Mouse (Mus musculus): ENCODE measurements around the gene Pacs2. TPM values are rescaled to one million over a fixed set of nuclear protein-coding genes. Genes with fewer than 3 reads are reported as not detected.
A peak's percentile ranks its signal among the peaks of the same experiment; 100 is the strongest.

Pacs2 gene
- total RNA-seq, 2 experiments from 2014 or later = 81.4 to 82.4 TPM

DNA sequence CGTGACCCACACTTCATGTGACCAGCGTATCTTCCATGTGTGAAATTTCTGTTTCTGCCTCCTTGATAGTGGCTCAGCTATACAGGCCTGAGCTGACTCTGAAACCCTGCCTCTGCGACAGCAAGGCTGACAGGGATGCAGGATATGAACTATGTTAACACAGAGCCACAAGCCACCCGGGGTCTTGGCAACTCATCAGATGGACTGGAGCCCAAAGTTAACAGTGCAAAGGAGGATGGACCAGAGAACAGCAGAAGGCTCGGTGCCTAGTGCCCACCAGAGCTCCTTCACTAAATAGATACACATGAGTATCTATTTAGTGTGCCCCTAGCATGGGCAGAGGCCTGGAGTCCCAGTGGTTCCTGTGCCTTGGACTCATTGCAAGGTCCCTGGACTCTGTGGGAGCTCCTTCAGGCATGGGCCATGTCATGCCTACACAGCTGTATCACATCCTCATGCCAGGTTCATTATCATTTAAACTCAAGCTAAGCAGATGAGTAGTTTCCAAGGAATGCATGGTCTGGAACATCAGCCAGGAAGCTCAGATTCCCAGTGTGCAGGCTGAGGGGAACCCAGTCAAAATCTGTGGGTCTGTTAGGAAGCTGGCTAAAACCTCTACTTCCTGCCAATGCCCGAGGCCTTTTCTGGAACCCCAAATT, 2.5 kb upstream of the Pacs2 start:
- no peak for DNase-seq (ENCODE audit: low spot score in 2 of 2)

DNA sequence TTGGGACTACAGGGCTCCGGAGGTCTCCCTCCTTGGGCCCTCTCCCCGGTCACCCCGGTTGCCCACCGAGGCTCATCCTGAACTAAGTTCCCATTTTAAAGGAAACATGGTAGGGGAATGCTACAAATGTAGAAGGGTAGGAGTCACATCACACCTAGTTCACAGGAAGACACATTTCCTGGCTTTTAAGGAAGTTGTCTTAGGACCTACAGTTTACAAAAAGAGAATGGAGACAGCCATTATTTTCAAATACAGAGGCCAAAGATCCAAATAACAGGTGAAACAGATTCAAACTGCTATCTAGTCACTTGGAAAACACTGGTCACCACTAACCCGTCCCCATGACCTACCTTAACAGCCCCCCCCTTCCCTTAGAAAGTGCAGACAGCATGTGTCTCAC, 1.9 kb upstream of the Pacs2 start:
- DNase-seq (ENCODE audit: low spot score in 2 of 2) = no peak

GRCm38 (mm10) chr12:113013021-113013491, 1.3 kb upstream of the Pacs2 start:
- DNase-seq (ENCODE audit: low spot score in 2 of 2) = peak in 1 of 2 experiments; percentile 64

- peak; percentile 36 to 48 for DNase-seq (ENCODE audit: low spot score in 2 of 2)
Observed at GRCm38 (mm10) chr12:113014561-113015556, 551 bp downstream of the Pacs2 start.

DNA sequence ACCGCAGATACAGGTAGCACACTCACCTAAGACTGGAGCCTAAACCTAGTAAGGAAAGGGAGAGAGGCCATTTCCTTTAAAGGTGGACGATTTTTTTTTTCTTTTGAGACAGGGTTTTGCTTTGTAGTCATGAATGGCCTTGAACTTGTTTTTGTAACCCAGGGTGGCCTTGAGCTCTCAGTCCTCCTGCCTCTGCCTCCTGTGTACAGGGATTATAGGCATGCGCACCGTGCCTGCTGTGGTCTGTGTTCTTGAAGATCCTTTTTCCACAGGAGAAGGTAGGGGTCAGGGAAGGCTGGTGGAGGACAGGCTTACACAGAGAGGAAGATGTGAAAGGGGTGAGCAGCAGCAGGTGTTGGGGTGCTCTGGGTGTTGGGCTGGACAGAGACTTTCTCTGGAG, 1.6 kb downstream of the Pacs2 start:
- no peak for DNase-seq (ENCODE audit: low spot score in 2 of 2)

DNA sequence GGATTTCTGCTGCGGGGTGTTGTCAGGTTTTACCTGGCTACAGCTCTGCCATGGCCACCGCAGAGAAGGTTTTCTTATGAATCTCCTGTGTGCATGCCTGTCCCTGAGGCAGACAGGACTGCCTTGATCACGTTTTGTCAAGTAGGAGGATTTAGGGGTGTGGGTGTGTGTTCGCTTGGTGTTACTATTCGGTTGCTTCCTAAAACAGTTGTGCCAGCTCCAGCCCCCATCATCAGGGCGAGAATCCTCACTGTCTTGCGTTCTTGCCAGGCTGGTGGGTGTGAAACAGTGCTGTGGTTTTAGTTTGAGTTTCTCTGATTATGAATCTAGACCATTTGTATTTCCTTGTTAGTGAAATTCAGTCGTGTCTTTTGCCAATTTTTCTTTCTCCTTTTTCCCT, 2.7 kb downstream of the Pacs2 start:
- DNase-seq (ENCODE audit: low spot score in 2 of 2) = no peak

DNA sequence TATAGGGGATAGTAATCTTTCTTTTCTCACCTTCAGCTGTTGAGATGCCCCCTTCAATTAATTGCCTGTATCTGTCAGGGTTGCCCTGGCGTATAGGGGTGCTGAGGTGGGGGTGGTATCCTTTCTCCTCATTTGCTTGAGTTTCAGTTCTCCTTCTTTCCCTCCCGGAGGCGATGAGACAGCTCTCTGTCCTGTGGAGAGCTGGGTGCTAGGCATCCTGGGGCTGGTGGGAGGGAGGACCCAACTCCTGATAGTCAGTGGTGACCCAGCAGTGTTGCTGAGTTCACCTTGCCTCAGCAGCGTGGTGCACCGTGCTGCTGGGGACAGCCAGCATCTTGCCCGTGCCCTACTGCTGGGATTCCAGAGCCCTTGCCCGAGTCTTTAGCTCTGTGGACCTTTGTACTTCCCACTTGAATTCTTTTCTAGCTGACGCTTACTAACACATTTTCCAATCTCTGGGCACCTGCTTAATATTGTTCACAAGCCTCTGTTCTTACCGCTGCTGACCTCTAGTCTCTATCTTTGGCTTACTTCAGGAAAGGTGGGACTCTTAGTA, 3.2 kb downstream of the Pacs2 start:
- DNase-seq (ENCODE audit: low spot score in 2 of 2) = no peak

DNA sequence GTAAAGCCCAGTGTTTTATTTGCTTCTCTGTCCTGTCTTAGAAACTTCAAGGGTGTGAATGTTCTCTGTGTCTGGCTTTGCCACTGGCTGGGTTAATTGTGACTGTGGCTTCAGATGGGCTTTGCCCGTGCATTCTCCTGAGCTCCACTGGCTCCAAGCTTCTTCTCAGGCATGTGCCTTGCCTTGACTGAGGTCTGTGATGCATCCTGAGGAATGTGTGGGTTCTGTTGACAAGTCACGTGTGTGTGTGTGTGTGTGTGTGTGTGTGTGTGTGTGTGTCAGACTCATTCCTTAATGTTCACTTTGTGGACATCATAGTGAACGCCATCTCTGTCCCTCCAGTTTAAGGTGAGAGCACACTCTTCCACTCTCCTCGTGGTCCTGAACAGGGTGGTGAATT, 4.5 kb downstream of the Pacs2 start:
- DNase-seq (ENCODE audit: low spot score in 2 of 2) = no peak

GRCm38 (mm10) chr12:113021488-113021887, 7.2 kb downstream of the Pacs2 start:
- DNase-seq (ENCODE audit: low spot score in 2 of 2) = no peak

GRCm38 (mm10) chr12:113023082-113023481, 8.8 kb downstream of the Pacs2 start:
- no peak for DNase-seq (ENCODE audit: low spot score in 2 of 2)

- DNase-seq (ENCODE audit: low spot score in 2 of 2) = no peak
Observed at GRCm38 (mm10) chr12:113026557-113026956, 12.2 kb downstream of the Pacs2 start.

DNA sequence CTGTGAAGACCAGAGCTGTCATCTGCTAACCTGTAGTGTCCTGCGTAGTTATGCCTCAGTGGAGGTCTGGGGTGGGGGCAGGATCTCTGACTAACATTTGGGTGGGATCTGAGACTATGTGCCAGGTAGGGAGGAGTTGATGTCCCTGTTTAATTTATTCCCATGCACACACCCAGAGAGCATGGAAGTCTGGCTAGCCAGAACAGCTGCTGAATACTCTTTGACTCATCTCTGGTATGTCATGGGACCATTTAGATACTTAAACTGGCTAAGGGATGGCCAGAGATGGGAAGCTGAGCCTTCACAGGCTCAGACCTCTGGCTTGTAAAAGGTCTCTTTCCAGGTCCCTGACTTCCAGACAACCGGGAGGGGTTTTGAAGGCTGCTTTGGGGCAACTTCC, 13.2 kb downstream of the Pacs2 start:
- no peak for DNase-seq (ENCODE audit: low spot score in 2 of 2)

DNA sequence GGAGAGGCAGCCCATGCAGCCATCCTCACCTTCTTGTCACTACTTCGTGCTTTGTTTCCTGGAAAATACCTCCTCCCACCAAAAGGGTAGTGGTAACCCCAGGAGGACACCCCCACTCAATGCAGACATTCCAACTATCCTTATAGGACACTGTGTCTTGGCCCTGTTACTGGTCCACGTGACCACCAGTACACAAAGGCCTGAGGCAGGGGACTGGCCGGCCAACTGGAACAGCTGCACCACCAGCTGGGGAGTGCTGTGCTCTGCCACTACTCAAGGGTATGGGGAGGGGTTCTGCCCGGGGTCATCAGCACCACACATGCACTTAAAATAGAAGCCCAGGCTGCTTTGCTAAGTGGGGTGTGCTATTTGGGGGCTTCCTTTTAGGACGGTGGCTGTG, 13.8 kb downstream of the Pacs2 start:
- DNase-seq (ENCODE audit: low spot score in 2 of 2) = peak in 1 of 2 experiments; percentile 55

GRCm38 (mm10) chr12:113028898-113029297, 14.6 kb downstream of the Pacs2 start:
- peak in 1 of 2 experiments; percentile 51 for DNase-seq (ENCODE audit: low spot score in 2 of 2)

DNA sequence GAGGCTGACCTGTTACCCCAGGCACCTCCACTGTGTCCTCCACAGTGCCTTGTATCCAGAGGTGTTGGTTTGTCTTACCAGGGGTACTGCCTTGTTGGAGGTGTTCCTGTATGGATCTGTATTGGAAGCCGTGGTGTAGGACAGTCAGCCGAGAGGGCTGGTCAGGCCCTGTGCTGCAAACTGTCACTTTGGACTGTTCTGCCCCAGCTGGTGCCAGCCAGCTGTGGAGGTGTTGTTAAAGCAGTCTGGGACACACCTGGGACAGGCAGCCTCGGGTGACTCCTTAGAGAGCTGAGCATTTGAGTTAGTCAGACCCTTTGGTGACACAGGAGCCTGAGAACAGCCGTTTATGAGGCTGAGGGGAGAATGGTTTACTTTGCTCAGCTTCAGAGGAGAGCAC, 15.7 kb downstream of the Pacs2 start:
- DNase-seq (ENCODE audit: low spot score in 2 of 2) = no peak

- no peak for DNase-seq (ENCODE audit: low spot score in 2 of 2)
Observed at GRCm38 (mm10) chr12:113030993-113031392, 16.7 kb downstream of the Pacs2 start.

- no peak for DNase-seq (ENCODE audit: low spot score in 2 of 2)
Observed at GRCm38 (mm10) chr12:113031441-113031840, 17.1 kb downstream of the Pacs2 start.

GRCm38 (mm10) chr12:113032296-113033250, 18.3 kb downstream of the Pacs2 start:
- peak in 1 of 2 experiments; percentile 39 for DNase-seq (ENCODE audit: low spot score in 2 of 2)

DNA sequence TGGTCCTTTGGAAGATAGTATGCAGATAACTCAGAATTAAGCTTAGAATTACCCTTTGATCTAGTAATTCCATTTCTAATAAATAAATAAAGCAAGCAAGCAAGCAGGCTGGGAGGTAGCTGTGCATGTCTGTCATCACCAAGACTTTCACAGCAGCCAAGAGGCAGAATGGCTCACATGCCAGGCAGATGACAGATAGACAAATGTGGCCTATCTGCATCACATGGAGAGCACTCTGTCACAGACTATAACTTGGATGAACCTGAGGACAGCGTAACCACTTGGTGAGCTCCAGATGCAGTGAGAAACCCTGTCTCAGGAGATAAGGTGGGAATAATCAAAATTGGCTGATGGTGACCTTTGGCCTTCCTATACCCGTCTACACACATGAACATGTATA, 20.8 kb downstream of the Pacs2 start:
- no peak for DNase-seq (ENCODE audit: low spot score in 2 of 2)

DNA sequence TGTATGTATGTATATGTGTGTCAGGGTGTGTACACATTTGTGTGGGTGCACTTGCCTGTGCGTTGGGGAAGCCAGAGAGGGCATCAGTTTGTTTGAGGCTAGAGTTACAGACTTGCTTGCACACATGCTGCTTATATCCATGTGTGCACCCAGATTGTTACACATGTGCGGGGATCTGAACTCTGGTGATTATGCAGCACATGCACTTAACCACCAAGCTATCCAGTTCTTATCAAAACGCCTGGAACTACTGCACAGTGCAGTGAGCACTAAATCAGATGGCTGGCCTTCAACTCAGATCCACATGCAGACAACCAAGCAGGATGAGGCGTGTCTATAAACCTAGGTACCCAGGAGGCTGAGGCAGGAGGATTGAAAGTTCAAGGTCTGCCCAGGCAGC, 22.7 kb downstream of the Pacs2 start:
- DNase-seq (ENCODE audit: low spot score in 2 of 2) = no peak

GRCm38 (mm10) chr12:113038414-113038813, 24.1 kb downstream of the Pacs2 start:
- DNase-seq (ENCODE audit: low spot score in 2 of 2) = no peak
